Mouse (Mus musculus) layer of hippocampus, adult 18-20 months (tissue): ENCODE data around the gene Ptpn6. TPM values are rescaled to one million over a fixed set of nuclear protein-coding genes. Genes with fewer than 3 reads are reported as not detected.

Experiments
- DNase-seq, 2 experiments: peaks; one replicate each; pipeline ENCODE4 v3.0.0; 2022; ENCODE audit warnings: low spot score in 2 of 2
- long read RNA-seq: library from polyadenylated mRNA; stranded (forward); transcript quantifications from one replicate; pipeline ENCODE4 v2.0.0, GENCODE M21; 2021
- total RNA-seq, 2 experiments: library from RNA; stranded (reverse); gene quantifications; 2 replicates each; pipeline ENCODE4 v1.2.3; 2021

Gene Ptpn6
- 1 to 10 TPM; 4.1 to 4.6 TPM for total RNA-seq
- long read RNA-seq, partial matches to known transcripts, result 0 of 7 reads
- long read RNA-seq, other reads (novel, unspliced or antisense), result 4 of 7 reads

DNA sequence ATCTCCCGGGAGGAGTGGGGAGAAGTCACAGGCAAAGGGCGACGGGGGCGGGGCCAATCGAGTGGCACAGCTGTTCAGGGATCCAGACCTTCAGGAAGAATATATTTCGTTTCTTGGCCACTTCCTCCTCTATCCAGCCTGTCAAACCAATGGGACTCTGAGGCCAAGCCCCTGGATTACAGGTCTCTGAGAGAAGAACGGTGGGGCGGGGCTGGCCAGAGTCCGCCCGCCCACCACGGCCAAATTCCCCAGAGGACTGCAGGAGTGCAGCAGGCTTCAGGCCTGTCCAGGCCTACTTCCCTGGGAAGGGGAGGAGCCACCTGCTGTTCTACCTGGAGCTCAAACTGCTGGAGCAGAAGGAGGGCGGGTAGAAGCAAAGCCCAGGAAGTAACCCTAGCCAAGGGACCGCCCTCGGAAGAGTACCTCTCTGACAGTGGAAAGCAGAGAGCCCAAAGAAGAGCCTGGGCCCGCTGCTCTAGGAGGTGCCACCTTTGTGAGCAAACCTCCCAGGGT, at the start of gene Ptpn6:
Ptpn6 (minus strand) TSS at position 204 of the 513 bp plus-strand sequence.
- no peak for DNase-seq

GRCm38 (mm10) chr6:124787722-124788121, 49.2 kb upstream of the Ptpn6 start:
- DNase-seq, result no peak

- no peak for DNase-seq
Measured at GRCm38 (mm10) chr6:124786756-124787420, 48.4 kb upstream of the Ptpn6 start.

- DNase-seq, result no peak
Measured at GRCm38 (mm10) chr6:124782436-124782835, 43.9 kb upstream of the Ptpn6 start.

DNA sequence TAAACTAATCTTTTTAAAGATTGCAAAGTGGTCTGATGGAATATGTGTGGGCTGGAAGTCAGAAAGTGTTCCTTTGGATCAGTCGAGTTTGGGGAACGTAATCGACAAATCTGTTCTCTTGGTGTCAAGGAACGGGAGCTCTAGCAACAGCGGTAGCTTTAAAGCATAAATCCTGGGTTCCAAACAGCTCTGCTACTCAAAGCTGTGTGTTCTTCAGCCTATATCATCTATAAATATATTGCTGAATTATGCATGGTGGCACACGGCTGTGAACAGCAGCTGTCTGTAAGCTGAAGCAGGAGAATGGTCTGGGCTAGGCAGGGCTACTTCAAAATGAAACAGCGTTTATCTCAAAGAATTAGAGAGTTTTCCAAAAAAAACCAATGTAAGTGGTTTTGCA, 42.4 kb upstream of the Ptpn6 start:
- no peak for DNase-seq

GRCm38 (mm10) chr6:124779984-124780416, 41.5 kb upstream of the Ptpn6 start:
- DNase-seq, result no peak

- peak in 1 of 2 experiments; percentile 47 for DNase-seq
Measured at GRCm38 (mm10) chr6:124779222-124779983, 40.9 kb upstream of the Ptpn6 start, which contains the start of gene Lrrc23. Gene Lrrc23, minus strand, starts transcription at chr6:124779727.

DNA sequence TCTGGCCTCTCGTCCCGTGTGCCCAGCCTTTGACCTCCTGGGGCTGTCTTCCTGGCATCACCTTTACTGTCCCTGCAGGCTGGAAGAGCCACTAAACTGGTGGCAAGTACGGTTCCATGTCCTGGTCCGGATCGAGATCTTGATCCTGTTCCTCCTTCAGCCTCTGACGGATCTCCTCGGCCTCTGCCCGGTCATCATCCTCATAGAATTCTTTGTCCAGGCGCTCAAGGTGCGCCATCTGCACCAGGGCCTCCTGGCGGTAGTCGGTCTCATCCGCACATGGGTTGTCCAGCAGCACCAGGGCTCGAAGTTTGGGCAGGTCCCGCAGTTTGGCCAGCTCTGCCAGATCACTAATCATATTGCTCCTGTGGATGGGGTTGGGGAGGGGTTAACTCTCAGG, 32.0 kb upstream of the Ptpn6 start:
- DNase-seq, result no peak

DNA sequence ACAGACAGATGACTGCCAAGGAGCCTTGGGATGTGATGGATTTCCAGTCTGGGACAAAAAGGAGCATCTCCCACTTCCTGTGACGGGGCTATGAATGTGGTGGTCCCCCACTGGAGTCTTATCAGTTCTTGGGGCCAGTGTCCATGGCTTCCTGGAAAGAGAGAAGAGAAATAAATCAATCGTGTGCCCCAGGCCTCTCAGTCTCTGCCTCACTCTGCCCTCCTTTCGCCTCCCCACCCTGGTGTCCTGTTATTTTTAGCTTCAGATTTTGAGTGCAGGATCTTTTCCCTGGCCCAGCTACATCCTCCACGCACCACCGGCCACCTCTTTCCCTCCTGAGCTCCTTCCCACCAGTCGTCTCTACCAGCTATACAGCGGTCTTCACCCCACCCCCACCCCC, 31.5 kb upstream of the Ptpn6 start:
- no peak for DNase-seq

GRCm38 (mm10) chr6:124769101-124769765, 30.7 kb upstream of the Ptpn6 start, which contains the start of gene Eno2:
Gene Eno2, minus strand, starts transcription at chr6:124769673.
- DNase-seq, result peak in 1 of 2 experiments; percentile 84

DNA sequence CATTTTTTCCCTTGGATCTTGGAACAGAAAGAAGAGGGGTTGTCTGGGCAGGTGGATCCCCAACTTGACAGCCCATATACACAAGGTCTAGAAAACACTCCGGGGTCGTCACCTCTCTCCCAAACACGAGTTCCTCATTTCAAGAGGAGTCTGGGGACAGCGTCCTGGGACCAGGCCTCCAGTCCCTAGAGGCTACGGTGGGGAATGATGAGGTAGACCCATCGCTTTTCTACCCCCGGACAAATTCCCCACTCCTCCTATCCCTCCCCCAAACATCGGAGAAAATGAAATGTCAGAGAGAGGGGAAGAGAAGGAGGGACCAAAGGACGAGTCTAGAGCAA, 30.2 kb upstream of the Ptpn6 start:
- DNase-seq, result no peak

DNA sequence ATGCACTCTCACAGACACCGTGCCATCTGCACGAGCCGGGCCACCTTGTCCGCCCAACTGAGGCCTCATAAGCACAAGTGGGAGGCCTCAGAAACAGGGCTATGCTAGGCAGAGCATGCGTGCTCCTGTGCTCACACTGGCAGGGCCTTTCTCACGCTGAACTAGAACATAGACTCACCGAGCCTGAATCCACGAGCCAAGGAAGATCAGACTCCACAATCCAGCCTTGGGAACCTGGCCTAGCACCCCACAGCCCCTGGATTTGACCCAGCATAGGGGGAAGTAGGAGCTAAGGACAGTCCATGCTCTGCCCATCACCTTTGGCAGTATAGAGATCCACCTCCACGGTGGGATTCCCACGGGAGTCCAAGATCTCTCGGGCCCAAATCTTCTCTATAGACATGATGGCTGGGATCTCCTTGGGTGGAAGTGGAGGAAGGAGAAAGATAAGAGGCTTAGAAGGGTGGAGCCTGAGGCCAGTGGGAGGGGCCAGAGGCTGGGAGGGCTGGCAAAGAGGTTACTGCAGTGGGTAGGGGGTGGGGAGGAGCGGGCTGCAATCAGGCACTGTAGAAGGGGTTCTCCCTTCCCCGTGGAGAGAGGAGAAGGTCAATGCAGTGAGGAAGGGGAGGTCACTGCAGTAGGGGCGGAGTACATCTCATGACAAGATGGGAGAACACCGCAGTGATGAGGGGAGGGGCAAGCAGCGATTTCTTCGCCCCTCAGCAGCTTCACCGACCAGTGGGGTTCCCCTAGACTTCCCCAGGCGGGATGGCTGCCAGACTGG, 29.6 kb upstream of the Ptpn6 start:
- DNase-seq, result peak in 1 of 2 experiments; percentile 62

DNA sequence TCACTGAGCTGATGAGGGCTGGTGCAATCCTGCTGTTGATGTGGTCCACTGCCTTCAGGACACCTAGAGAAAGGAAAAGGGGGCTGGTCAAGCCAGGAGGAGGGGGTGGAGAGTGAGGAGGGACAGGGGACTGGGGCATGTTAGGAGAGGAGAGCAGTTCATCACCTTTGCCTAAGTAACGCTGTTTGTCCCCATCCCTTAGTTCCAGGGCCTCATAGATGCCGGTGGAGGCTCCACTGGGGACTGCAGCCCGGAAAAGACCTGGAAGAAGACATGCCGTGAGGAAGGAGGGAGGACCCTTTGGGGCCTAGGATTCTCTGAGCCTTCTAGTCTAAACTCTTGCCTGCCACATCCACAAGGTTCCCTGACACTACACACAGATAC, 29.0 kb upstream of the Ptpn6 start:
- DNase-seq, result no peak

- DNase-seq, result no peak
Measured at GRCm38 (mm10) chr6:124765951-124766350, 27.4 kb upstream of the Ptpn6 start.

- peak; percentile 72 to 89 for DNase-seq
Measured at GRCm38 (mm10) chr6:124759259-124759658, 20.7 kb upstream of the Ptpn6 start.

- DNase-seq, result no peak
Measured at GRCm38 (mm10) chr6:124758849-124759232, 20.3 kb upstream of the Ptpn6 start.

DNA sequence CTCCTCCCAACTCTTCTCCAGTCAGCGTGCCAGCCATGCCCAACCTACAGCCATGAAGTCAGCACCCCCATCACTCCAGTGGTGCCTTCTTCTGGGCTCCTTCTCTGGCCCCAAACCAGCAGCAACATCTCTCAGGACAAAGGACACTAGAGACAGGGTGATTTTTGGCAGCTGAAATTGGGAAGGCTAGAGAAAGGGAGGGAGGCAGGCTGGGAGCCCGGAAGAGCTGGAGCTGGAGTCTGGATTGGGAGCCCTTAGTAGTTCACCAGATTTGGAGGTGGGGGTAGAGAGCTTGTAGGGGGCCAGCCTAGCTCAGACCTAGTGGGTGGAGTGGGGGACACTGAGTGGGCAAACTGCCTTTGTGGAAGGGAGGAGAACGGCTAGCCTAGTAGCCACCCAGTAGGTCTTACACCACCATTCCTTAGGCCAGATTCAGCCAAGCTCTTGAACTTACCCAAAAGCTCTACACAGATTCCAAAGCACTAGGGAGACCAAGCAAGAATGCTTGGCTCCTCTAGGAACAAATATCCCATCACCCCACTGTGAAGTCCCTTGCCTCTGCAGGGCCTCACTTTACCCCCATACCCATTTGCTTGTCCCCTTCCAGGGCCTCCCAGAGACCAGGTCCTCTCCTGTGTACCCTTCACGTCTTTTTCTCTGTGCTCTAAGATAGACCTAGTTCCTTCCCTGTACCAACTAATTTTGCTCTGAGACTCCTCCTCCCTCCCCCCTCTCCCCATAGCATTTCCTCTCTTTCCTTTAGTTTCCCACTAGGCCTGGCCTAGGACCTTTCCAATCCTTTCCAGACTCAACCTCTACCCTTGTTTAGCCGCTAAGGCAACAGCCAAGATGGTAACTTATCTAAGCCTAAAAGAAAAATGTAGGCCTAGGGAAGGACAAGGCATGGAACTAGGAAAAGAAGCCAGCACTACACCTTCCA, 19.7 kb upstream of the Ptpn6 start:
- DNase-seq, result peak in 1 of 2 experiments; percentile 73

DNA sequence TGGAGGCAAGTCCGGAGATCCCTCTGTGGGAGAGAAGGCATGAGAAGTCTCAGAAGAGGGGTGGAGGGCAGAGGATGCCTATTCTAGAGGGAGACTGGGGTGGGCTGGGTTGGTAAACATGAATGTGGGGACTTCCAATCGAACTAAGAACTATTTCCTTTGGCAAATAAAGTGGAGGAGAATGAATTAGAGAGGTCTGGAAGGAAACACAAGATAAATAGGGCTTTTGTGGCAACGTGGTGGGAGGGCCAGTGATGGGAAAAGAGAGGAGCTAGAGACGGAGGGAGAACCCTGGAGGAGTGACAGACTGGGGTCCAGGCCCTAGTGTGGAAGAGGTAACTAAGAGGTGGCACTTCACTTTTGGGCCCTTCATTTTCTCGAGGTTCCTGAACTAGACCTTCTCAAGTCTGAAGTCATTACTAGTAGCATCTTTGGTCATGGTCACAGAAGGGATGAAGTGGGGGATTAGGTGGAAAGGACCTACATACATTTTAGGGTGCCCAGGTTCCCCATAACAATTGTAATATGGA, 18.9 kb upstream of the Ptpn6 start:
- no peak for DNase-seq

DNA sequence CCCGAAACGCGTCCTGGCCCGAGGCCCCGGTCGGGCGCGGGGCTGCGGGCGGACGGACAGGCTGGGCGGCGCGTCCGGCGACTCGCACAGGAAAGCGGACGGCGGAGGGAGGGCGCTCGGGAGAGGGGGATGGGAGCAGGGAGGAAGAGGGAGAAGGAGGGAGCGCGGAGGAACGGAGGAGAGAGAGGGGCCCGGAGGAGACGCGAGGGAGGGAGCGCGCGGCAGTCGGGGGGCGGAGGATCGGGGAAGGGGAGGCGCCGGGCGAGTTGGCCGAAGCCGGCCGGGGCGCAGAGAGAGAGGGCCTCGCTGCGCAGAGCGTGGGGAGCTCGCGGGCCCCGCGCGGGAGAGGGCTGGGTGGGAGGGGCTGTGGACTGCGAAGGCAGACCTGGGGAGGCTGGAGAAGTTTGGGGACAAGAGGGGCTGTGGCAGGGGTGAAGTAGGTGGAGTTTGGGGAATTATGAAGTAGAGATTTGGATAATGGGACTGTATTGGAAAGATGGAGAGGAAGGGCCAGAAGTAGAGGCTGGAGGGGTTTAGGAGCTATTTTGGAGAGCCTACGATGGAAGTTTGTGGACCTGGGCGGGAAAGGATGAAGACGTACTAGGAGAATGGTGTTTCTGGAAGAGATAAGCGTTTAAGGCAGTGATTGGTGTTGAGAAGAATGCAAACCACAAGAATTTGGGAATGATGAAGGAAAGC, 18.3 kb upstream of the Ptpn6 start:
- DNase-seq, result peak; percentile 67 to 75
